Mouse (Mus musculus) brain, adult 2 months (tissue): ENCODE measurements around the gene Nwd2.
A peak's percentile ranks its signal among the peaks of the same experiment; 100 is the strongest.

Experiments used
- DNase-seq: peaks from one replicate; pipeline ENCODE4 v3.0.0; 2011; ENCODE audit warnings: low read depth, low spot score

Gene Nwd2

DNA sequence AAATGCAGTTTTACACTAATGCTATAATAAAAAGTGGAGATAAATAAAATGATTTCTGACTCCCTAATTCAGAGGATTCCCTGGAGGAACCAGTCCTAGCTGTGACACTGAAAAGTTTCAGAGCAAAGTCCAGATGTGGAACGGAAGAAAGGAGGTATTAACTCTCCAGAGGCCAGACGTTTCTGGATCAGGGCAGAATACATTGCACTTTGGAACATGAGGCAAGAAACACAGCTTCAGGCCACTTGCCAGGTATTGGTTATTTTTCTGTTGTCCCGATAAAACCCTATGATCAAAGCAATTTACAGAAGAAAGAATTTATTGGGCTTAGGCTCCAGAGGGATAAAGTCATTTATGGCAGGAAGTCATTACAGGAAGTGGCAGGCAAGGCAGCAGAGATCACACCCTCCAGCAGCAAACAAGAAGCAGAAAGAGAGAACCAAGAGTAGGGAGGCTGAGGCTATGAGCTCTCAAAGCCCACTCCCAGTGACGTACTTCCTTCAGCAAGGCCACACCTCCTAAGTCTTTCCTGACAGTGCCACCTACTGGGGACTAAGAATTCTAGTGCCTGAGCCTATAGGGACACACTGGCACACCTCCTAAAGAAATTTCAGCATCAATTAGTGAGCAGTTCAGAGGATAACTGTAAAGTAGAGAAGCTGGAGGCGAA lies 106.3 kb downstream of the Nwd2 start:
- DNase-seq, result peak; percentile 31

DNA sequence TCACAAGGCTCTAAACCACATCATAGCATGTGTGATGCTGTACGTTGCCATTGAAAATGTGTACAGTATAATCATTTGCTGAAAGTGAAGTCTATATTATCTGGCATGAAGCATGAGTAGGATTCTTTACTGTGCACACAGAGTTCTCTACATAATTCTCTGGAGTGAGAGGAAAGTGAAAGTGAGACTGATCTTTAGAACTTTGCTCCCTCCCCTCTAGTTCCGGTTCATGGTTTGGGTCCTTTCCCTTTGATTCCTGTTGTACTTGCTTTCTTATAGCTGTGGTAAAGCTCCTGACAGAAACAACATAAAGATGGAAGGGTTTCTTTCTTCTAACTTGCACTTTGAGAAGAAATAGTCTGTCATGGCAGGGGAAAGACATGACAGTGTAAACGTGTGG lies 107.0 kb downstream of the Nwd2 start:
- no peak for DNase-seq

DNA sequence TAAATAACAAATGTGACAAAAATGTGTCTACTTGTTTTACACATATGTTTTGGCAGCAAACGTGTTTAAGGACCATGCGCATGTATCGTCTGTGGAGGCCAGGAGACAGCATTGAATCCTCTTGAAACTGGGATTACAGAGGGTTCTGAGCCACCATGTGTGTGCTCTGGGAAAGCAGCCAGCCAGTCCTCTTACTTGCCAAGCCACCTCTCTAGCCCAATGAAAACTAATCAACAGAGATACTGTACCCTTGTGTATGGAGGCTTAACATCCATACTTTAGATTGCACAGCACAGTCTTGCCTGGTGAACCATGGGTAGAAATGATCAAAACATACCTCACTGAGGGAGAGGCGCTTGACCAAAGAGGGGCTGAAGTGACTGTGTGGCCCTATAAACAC lies 117.0 kb downstream of the Nwd2 start:
- DNase-seq, result peak; percentile 25

DNA sequence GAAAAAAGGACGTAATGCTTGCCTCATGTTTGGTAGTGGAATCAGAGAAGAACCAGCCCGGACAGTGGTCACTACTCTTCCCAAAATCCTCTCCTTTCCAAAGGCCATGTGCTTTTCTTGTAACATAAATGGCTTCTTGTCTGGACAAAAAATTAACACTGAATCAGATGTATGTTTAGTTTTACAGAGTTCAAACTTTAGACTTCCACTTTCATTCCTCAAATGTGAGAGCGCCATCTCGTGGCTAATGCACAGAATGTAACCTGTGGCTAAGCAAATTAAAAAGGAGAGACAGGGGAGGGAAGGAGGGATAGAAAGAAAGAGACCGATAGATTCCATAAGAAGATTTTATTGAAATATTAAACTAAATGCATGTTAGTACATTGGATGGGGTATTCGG lies 117.8 kb downstream of the Nwd2 start:
- DNase-seq, result peak; percentile 83

DNA sequence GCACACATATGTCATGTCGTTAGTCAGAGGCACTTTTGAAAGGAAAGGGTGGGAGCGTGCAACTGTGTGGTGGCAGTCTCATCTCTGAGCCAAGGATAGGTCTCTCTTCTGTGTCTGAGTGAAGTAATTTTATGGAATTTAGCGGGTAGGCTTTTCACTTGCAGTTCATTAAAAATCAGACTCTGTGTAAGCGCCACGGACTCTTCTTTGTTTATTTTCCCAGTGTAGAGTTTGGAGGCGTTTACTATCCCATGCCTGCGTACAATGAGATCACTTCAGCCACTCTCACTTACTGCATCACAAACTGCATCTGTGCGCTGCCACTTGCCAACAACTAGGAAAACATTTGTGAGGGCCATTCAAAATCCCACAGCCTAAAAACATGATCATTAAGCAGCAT lies 118.6 kb downstream of the Nwd2 start:
- DNase-seq, result peak; percentile 66

DNA sequence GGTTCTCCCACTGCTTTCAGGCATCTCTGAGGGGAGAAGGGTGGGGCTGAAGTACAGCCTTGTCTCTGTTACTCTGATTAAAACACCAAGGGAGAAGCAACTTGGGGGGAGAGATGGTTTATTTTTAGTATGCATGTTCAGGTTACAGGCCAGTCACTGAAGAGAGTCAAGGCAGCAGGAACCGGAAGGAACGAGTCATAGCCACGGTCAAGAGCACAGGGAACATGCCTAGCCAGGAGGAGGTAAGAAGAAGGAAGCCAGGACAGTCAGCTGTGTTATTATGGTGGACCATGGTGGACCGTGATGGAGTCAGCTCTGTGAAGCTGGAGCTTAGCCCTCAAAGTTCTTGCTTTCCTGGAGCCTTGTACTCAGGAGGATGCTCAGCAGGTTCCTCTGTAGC lies 119.3 kb downstream of the Nwd2 start:
- no peak for DNase-seq

DNA sequence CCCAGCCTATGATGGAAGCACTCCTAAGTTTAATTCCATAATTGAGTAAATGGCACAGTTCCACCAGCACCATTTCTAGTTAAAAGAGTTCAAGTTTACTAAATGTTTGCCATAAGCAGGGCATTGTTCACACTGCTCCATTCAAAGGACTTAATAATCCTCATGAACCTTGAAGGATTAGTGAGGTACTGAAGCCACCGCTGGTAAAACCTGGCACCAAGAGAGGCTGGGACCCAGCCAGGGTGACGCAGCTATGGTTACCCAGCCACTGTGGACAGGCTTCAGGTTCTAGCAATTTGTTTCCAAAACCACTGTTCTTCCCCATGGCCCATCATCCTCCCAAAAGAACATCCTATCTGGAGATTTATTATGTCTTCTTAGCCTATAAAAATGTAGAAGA lies 124.1 kb downstream of the Nwd2 start:
- no peak for DNase-seq

DNA sequence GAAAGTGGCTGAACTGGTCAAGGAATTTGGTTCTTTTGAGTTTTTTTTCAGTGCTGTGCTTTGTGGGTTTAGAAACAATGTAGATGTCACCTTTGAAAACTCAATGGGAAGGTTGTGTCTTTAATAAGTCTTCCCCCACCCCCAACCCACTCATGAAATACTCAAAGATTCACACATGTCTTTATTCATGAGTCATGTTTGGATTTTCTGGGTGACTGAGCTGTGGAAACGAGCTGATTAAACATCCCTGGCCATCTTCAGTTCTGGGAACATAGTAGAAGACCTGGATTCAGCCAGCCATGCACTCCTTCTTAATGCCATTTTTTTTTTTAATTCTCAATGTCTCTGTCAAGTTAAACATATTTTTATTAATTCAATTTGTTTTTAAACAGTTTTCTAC lies 124.7 kb downstream of the Nwd2 start:
- no peak for DNase-seq

DNA sequence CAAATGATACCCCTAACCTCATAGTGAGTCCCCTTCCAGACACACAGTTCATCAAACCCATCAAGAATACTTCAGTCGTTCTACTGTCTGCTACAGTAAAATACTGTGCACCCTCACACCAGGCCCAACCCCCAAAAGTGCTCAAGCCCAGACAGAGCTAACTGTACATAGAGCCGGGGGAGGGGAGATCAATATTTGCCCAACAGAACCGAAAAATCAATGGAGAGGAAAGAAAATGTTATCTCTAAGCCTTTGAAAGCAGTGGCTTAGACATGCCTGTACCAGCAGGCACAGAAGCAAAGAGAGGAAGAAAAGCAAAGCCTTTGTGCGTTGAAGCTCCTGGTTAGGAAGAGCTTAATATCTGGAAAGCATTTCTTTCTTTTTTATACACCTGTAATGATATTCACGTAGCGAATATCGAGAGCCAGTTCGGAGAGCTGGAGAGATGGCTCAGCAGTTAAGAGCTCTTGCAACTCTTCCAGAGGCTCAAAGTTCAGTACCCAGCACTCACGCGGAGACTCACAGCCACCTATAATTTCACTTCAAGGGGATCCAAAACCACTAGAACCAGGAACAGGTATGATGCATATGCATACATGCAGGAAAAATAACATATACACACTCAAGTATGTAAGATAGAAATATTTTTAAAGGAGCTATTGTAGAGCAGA lies 139.4 kb downstream of the Nwd2 start:
- no peak for DNase-seq

DNA sequence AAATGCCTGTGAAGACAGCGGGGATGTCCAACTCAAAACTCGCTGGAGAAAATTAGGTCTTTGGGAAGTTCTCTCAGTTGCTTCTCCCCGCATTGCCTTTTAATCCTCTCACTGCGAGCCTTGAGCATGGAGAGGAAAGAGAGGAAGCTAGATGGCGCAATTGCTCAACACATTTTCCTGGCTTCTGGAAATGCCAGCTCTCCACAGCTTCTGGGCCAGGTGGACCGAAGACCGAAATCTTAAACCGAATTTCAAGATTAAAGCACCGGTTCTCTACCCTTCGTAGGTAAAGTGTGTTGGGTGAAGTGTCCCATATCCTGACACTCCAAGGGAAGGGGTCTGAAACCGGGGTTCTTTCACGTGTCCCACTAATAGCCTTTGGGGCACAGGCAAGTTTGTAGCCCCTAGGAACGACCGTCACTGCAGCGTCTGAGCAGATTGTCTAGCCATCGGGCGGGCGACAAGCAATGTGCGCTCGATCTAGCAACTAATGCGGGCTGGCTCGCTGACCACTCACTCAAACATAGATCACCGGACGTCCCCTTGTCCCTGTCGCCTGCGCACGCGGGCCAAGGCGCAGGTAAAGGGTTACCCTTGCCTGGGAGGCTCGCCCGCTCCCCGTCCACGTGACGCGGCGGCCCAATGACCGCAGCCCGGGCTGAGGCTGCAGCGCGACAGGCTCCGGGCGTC lies 163.1 kb downstream of the Nwd2 start, which contains the start of gene 0610040J01Rik:
0610040J01Rik (plus strand) TSS at position 545 of the 690 bp plus-strand sequence.
- peak; percentile 86 for DNase-seq

DNA sequence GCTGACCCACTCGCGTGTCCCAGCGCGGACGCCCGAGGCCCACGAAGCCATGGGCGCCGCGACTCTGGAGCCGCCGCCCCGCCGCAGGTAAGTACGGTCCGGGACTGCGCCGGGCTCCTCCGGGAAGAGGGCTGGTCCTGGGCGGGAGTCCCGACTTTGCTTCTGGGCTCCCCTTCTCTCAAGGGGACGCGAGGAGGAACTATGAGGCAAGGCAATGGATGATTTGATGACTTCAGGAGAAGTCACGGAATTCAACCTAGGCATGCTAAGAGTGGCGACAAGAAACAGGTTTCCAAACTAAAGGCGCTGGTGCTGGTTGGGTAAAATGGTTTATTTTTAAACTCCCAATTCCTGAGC lies 163.6 kb downstream of the Nwd2 start:
- DNase-seq, result no peak

DNA sequence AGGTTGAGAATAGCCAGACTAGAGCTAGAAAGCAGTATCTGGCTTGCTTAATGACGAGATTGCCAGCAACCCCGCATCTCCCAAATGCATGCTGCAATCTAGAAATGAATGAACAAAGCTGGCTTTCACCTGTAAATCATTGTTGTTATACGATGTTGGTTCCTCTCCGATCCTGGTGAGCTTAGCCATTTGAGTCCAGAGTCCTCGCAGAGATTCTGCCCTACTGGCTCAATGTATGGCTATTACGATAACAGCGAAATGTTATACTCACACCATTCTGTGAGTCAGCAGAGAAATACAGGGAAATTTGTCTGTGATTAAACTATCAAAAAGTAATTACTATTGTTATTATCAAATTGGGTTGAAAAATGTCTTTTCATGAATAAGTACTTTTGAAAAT lies 167.7 kb downstream of the Nwd2 start:
- no peak for DNase-seq

DNA sequence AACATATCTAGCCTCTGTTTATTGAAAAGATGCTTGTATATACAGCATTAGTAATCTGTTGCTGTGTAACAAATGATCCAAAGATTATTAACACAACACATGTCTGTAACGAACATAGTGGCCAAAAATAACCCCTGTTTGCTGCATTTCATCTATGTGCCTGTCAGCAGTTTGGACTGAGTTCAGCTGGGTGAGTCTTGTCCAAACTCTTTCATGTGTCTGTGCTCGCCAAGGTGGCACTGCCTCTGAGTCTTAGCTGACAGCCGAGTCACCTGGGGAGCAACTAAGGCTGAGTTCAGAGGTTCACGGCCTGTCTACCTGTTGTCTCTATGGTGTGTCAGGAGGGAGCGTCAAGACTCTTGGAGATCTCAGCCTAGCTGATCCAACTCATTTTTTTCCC lies 168.4 kb downstream of the Nwd2 start:
- no peak for DNase-seq

DNA sequence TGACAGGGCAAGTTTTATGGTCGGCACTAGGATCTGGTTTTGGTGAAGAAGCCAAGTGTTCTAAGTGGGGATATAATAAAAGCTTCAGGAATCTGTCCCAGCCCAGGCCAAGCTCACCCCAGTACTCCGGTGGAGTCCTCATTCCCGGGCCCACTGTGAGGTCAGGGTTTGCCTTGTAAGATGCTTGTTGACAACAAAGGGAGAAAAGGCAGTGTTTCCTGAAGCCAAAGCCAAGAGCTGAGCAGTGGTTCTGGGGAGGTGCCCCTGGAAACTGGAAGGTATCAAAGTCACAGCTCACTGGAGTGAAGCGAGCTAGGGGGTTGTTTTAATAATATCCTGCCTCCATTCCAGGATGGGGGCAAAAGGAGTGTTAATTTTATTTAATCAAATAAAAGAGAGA lies 170.1 kb downstream of the Nwd2 start:
- no peak for DNase-seq

DNA sequence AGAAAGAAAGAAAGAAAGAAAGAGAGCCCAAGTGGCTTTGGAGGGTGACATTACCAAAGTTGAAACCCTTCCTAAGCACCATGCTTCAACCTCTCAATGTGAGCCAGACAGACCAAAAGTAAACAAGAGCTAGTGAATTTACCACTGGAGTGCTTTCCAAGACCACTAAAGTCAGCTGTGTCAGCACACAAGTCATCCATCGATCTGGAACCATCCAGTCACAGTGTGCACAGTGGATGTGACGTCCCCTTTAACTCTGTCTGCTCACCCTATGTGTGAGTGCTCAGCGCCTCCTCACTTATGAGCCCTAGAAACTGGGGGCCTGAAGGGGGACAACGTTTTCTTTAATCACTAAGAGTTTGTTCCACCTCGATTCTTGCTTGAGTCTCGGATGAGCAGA lies 170.6 kb downstream of the Nwd2 start:
- no peak for DNase-seq

DNA sequence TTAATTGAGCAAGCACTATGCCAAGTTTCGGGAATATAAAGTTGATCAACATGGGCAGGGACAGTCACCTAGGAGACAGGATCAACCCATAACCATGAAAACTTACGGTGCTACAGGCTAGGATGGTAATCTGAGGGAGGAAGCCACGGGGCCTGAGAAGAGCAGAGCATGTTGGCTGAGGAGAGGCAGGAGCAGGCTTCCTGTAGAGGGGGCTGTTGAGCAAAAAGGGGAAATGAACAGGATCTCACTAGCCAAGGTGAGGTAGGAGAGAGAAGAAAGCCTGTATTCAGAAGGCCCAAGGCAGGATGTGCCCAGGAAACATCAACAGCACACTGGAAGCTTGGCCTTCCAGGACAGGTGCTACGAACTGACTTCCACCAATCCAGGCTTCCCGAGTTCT lies 172.3 kb downstream of the Nwd2 start:
- no peak for DNase-seq

DNA sequence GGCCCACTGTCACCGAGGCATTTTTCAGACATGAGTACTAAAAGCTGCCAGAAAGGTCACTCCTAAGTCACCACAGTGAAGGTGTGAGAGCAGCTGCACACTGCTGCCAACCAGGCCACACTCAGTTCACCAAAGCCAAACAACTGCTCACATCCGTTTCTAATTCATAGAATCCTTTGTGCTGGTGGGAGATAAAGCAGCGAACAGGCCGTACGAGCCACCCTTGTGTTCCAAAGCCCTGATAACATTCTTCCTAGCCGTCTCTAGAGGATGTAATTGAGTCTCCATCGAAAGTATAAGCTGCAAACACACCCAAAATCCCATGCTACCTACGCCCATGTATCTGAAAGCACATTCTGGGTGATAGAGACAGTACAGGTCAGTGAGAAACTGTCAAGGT lies 173.0 kb downstream of the Nwd2 start:
- DNase-seq, result no peak

DNA sequence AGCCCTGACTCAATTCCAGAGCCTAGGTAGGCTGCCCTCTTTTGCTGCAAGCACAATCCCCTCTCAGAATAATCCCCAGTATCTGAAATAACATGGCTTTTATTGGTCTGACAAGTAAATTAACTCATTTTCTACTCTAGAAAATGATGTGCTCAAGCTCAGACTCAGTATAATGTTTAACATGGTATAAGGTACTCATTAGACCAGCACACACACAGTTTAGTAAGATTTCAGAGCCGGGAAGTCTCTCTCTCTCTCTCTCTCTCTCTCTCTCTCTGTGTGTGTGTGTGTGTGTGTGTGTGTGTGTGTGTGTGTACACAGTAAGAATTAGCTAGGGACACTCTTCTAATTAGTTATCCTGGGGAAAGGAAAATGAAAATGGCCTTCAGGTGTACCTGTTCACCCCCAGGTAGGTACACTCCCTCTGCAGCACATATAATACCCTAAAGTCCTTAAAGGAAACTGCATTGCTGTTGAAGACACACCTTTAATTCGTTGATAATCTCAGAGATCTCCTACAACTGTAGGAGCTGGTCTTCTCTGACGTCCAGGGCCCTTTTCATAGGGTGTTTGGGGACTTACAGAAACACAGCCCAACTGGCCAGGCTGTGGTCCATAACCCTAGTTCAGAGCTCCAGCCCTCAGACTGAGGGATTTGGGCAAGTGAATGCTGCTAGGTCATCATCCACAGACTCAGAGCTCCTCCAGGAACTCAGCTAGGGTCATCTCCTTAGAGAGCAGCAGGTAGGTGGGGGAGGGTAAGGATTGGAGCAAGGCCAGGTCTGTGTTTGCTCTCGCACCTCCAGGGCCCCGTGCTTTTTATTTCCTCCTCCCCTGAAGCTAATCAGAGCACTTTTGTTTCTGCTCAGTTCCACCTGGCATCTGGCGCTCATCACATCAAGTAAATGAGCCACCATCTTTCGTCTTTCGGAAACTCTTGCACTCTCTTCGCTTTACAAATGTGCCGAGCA lies 174.7 kb downstream of the Nwd2 start:
- no peak for DNase-seq

DNA sequence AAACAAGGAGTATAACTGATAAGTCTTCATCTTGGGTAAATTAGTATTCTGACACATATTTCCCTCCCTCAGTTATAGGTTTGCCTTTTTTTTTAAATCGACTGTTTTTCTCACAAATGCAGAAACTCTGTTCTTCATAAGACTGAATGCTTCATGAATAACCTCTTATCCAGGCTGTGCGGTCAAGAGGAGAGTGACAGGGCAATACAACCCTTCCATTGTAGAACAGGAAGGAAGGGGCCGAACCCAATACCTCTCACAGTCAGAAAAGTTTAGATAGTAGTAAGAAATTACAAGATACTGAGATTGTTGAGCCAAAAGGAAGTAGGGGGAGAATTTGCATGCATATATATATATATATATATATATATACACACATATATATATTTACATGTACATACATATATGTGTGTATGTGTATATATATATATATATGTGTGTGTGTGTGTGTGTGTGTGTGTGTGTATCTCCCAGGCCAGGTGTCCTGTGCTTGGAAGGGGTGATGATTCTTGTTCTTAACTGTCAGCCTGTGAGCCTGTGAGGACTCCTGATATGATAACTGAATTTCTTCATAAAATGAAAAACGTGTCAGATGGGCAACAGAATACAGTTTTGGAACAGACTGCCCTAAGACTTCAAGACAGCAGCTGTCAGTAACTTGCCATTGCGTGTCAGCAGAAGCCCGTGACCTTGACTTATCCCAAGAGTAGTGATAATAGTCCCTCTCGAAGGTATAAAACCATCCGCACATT lies 175.9 kb downstream of the Nwd2 start:
- DNase-seq, result no peak

DNA sequence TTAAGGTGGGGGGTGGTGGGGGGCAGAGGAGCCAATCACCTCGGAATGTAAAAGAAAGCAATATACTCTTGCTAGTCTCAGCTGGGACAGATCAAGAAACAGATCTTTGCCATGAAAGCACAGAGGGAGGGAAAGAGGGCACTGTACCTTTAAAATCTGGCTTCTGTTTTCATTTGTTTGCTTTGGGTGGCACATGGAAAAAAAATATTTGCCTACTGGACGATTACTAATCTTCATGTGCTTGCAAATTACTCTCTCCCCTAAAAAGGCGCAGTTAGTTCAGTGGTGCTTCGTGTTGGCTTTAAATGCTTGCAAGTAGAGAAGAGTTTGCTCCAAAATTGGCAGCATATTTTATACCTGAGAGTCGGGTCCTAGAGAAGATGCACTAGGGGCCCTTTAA lies 177.0 kb downstream of the Nwd2 start:
- no peak for DNase-seq

DNA sequence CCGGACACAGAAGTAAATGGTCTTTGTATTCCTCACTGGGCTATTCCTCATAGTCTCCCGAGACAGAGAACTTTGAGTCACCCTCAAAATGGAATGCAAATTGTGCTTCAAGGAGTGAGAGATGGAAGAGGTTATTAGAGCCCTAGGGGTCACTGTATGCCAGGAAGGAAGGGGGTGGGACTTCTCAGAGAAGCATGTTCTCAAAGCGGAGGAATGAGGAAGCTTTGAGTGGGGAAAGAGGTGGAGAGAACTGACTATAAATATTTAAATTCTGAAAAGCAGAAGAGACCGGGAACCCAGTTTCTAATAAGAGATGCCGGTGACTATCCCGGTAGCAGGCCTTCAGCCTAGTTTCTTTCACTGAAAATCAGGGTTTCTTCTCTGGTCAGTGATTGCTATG lies 178.1 kb downstream of the Nwd2 start:
- DNase-seq, result peak; percentile 18
